Mouse (Mus musculus) natural killer cell, adult 2 months (primary cell): Measurements from ENCODE around the gene Adad1.

Source experiments
- DNase-seq, 2 experiments: peaks; one replicate each; pipeline ENCODE4 v3.0.0; 2022; ENCODE audit warnings: low spot score in 2 of 2

The Adad1 gene

GRCm38 (mm10) chr3:37063406-37063805, at the start of gene Adad1:
Gene Adad1, plus strand, starts transcription at chr3:37063527.
- DNase-seq, result no peak

GRCm38 (mm10) chr3:37037979-37038378, 25.3 kb upstream of the Adad1 start:
- DNase-seq, result no peak

GRCm38 (mm10) chr3:37039811-37040210, 23.5 kb upstream of the Adad1 start:
- no peak for DNase-seq

GRCm38 (mm10) chr3:37051491-37051890, 11.8 kb upstream of the Adad1 start:
- no peak for DNase-seq

GRCm38 (mm10) chr3:37073211-37073610, 9.9 kb downstream of the Adad1 start:
- peak in 1 of 2 experiments; percentile 6 for DNase-seq

- DNase-seq, result no peak
Measured at GRCm38 (mm10) chr3:37084860-37085259, 21.5 kb downstream of the Adad1 start.

GRCm38 (mm10) chr3:37090721-37091120, 27.4 kb downstream of the Adad1 start:
- DNase-seq, result no peak

GRCm38 (mm10) chr3:37125655-37126054, 62.3 kb downstream of the Adad1 start, which contains the start of gene Il2:
Gene Il2, minus strand, starts transcription at chr3:37125959.
- no peak for DNase-seq

GRCm38 (mm10) chr3:37126162-37126561, 62.8 kb downstream of the Adad1 start:
- DNase-seq, result no peak

GRCm38 (mm10) chr3:37128269-37128668, 64.9 kb downstream of the Adad1 start:
- no peak for DNase-seq

GRCm38 (mm10) chr3:37129063-37129462, 65.7 kb downstream of the Adad1 start:
- DNase-seq, result no peak

- DNase-seq, result no peak
Measured at GRCm38 (mm10) chr3:37137231-37137630, 73.9 kb downstream of the Adad1 start.

- DNase-seq, result no peak
Measured at GRCm38 (mm10) chr3:37139192-37139591, 75.9 kb downstream of the Adad1 start.

GRCm38 (mm10) chr3:37140168-37140906, 77.0 kb downstream of the Adad1 start:
- DNase-seq, result no peak

GRCm38 (mm10) chr3:37141827-37142226, 78.5 kb downstream of the Adad1 start:
- no peak for DNase-seq

GRCm38 (mm10) chr3:37144979-37145378, 81.7 kb downstream of the Adad1 start:
- no peak for DNase-seq

- no peak for DNase-seq
Measured at GRCm38 (mm10) chr3:37146406-37146805, 83.1 kb downstream of the Adad1 start.

- no peak for DNase-seq
Measured at GRCm38 (mm10) chr3:37146810-37147209, 83.5 kb downstream of the Adad1 start.

- DNase-seq, result no peak
Measured at GRCm38 (mm10) chr3:37152274-37152673, 88.9 kb downstream of the Adad1 start.

- DNase-seq, result peak; percentile 15 to 20
Measured at GRCm38 (mm10) chr3:37153004-37153403, 89.7 kb downstream of the Adad1 start.

GRCm38 (mm10) chr3:37154396-37154795, 91.1 kb downstream of the Adad1 start:
- DNase-seq, result no peak

GRCm38 (mm10) chr3:37157082-37157481, 93.8 kb downstream of the Adad1 start:
- DNase-seq, result no peak

GRCm38 (mm10) chr3:37158246-37158645, 94.9 kb downstream of the Adad1 start:
- no peak for DNase-seq

GRCm38 (mm10) chr3:37161096-37161495, 97.8 kb downstream of the Adad1 start:
- DNase-seq, result no peak
